Mouse (Mus musculus) adrenal gland, postnatal 25 days (tissue): ENCODE measurements at regions not wholly inside any gene's neighbourhood (a gene's known extent, or its start where the extent isn't known, plus 50 kb on each side); places are given as distances from the start of the nearest gene placed in this dataset.

ENCODE experiments used
- DNase-seq: peaks from one replicate; pipeline ENCODE4 v3.0.0; 2021; ENCODE audit warnings: mixed read lengths

DNA sequence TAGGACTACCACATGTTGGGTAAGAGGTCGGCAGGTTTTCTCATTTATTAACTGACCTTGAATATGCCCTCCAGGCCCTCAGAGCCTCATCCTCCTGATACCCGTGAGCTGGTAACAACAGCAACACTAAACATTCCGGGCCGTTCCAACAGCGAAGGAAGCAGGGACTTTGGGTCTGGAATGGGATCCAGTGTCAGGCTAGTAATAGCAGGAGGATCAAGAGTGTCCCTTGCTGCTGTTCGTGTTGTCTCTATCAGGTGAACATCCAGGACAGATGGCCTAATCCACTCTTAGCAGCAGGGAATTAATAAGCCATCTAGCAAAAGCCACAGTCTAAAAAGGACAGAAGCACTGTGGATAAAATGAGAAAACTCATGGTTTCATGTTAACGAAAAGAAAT, 106.7 kb downstream of the Cpeb2 start:
- DNase-seq: no peak

DNA sequence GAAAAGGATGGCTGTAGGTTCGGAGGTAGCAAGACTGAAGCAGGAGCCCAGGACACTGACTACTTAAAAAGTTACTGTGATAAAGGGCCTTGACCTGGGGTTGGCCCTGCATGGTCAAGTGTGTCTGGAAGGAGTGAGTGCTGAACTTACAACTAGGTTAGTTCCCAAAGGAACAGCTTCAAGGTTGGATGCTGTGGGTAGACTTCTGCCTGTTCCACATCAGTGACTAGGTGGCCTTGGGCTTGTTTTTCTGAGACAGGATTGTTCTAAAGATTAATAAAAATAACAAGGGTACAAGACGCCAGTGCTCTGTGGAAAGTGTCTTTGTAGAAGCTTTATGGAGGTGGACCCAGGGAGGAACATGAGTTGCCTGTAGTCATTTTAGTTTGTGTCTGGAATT, 108.5 kb downstream of the Cpeb2 start:
- no peak for DNase-seq

DNA sequence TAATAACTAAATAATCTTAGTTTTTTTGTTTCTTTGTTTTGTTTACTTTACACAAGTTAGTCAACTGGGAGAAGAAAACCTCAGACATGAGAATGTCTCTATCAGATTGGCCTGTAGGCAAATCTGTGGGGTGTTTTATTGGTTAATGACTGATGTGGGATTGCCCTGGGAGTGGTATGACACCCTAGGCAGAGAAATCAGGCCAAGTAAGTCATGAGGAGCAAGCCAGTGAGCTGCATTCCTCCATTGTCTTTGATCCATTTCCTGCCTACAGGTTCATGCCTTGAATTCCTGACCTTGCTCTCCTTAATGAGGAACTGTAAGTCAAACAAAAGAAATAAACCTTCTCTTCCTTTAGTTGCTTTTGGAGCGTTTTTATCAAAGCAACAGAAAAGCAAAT, 111.5 kb downstream of the Cpeb2 start:
- DNase-seq: no peak

DNA sequence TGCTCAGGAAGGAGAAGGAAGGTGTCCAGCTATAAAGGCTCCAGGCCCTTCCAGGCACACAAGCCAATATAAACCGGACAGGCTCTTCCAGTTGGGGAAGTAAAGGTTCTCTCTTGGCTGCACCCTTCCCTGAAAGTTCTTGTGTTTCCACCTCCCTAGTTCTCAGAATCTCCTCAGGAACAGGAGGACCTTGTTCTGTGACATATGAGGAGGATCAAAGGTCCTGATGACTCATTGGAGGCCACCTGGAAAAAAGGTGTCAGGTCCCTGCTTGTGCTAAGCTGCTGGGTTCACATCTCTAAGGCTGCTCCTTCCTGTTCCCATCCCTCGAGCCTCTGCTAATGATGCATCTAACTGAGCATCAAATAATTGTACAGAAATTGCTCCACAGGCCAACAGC, 118.0 kb downstream of the Cpeb2 start:
- DNase-seq: no peak

DNA sequence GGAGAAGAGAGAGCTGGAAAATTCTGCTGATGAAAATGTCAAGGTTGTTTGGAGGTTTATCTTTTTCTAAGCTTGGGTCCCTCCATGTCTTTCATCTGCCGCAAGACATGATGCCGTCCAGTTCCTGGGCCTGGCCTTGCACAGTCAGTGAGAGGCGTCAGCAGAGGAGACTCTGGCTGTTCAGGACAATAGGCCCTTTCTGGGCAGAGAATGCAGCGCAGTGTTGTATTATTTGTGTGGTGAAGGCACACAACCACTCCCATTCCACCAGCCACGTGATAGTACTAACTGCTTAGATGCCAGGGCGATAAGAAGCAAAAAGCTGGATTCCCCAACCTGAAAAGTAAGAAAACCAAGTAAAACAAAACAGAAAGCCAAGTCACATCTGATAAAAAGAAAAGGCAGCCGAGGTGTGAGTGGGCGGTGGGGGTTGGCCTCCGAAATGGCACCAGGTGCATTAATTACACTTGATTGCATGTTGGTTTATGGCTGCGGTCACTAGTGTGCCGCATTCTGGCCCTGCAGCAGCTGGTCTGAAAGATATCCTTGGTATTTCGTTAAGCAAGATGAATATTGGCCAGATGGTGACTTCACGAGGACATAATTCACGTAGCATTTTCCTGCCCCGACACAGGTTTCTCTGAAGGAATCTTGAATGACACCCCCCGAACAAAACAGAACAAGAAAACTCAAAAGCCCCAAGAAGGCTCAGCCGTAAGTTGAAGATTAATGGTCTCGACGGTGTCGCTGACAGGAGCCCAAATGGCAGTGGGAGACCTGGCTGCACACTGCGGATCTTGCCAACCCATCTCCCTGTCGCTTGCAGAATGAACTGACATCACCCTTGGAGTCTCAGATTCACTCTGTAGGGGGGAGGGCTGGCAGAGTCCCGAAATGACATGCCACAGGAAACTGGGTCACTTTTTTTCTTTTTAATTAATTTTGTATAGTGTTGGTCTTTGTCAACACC, 120.3 kb downstream of the Cpeb2 start:
- peak; percentile 52 for DNase-seq

DNA sequence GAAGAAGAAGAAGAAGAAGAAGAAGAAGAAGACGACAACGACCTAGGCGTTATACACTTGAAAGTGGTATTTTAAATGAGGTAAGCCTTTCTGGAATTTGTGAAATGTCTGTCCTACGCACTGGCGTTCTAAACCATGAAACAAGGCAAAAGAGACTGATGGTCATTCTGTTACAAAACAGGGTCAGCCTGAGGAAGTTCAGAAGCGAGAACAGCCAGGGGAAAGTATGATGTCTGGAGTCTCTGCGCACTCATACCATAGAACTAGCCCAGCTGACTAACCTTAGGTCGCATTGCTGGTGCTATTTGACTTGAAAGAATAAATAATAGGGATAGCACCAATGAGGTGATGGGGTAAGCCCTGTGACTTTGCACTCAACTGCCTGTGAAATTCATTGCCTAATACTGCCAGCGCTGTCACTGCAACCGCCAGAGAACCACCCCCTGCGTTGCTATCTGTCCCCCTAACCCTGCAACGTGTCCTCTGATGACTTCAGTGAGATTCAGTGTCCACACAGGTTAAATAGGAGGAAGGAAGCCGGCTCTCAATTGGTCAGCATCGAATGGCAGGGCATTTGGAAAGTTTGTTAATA, 121.5 kb downstream of the Cpeb2 start:
- DNase-seq: no peak

DNA sequence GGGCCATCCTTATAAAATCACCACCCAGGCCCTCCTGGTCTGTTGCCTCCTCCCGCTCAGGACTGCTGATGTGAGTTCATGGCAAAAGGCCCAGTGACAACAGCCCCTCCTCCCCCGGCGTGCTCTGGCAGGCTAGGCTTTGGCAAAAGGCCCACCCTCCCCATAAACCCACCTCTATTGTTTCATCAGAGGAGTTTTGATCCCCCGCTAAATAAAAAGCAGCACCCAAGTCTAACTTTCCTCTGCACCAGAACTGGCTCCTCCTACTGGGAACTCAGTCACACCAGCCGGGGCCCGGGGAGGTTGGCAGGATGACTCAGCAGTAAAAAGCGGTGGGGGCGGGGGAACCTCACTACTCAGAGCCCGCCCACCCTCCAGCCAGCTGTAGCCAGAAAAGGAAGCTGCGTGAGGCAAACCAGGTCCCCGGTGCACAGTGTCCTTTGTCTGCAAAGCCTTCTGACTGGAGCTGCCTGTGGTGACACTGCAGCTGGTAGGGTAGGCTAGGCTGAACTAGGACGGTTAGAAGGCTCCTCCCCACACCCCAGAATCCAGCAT, 122.1 kb downstream of the Cpeb2 start:
- DNase-seq: peak; percentile 91

DNA sequence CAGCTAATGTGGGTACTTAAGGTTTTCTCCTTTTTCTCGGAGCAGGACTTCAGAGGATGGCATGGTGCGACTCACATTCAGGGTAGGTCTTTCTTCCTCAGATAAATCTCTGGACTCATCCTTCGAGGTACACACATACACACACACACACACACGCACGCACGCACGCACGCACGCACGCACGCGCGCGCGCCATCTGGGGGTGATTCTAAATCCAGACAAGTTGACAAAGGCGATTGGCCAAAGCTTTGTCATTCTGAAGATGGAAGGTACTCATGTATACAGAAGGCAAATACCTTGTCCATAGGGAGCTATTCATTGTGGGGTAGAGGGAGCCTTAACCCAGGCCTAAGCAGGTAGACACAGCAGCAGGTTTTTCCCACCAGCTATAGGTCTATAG, 122.9 kb downstream of the Cpeb2 start:
- no peak for DNase-seq

DNA sequence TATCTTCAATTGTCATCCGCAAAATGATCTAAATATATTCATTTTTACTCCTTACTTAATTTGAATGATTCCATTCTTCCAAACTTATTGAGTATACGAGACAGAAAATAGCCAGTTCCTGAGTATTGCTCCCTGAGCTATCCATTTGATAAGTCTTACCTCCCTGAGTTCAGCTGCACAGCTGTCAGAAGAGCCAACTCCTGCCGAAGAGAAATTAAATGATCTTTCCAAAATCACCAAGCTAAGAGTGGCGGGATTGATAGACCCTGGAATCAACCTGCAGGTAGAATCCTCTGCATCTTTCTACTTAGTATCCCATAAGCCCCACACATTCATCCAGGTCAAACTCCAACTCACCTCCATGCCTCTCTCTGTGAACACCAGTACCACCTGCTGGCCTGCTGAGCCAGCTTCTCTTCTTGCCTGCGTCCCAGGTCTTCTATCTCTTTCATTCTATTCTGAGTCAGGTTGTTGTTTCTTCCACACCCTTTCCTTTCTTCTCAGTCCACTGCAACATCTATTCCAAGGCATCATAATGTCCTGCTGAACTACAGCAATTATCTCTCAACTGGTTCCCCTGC, 124.2 kb downstream of the Cpeb2 start:
- no peak for DNase-seq

DNA sequence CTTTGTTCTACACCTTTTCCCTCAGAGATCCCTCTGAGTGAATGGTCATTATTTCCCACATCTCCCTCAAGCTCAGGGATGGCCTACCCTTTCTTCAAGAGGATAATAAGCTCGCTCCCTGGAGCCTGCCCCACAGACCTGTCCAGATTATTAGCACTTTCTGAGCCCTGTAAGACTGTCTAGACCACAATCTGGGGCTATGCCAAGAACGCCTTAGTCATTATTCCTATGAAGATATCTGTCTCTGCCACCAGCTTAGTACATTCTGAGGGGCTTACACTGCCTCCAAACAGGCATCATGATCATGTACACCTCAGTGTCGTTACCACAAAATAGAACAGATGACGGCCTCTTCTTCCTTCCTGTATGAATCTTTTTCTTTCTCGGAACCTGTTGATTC, 124.9 kb downstream of the Cpeb2 start:
- no peak for DNase-seq

DNA sequence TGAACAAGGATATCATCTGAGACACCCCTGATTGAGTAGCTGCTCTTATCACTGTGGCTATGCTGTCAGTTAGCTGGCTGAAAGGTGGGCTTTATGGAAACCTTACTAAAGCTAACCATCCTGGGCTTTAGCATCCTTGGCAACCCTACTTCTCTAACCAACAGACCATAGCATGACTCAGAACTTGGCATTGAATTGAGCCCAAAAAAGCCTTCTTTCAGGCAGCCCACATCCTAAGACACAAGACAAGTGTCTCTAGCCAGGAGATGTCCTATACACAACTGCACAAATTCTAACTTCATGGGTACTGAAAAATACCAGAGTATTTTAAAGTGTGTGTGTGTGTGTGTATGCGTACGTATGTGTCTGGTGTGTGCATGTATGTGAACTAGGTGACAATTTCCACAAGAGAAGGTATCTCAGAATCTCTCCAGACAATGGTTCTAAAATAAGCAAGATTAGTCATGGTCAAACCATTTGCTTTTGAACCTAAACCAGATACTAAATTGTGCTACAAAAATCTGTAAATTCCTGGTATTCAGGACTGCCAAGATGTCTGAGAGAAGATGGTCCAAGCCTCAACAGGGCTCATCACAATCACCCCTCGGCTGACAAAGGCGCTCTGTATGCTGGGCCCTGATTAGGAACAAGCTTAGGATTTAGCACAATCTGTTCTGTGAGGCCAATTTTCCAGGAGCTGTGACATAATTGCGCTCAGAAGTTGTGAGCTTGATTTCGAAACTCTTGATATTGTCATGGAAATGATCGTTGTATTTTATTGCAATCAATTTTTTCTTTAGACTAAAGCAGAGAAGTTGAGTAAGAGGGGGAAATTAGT, 126.2 kb downstream of the Cpeb2 start:
- DNase-seq: no peak

DNA sequence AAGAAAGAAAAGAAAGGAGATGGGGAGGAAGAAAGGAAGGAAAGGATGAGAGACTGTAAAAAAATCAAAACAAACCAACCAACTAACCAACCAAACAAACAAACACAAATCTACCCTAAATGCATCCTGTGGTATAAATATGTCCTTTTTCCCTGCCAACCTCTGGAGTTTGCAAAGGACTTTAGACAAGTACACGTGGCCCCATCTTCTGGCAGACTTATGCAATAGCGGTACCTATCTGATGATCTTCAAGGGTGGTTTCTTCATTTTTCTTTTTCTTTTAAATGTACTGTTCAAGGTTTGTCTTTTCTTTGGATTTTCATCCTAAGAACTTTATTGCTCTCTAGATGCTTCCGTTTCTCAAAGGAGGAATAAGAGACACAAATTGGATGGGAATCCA, 127.3 kb downstream of the Cpeb2 start:
- DNase-seq: peak; percentile 28

DNA sequence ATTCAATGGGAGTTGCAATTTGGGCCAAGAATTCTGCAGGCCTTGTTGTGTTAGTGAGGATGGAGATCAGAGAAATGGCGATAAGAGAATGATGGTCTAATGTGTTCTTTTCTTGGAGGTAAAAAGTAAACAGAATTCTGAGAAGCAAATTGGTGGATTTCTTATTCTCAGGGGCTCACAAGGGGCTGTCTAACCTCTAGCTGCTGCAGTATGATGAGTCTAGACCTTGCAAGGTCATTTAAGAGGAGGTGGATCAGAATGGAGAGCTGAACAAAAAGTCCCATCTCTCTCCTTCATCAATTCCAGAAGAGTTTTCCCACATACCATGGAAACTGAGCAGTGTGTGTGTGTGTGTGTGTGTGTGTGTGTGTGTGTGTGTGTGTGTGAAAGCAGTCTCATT, 128.1 kb downstream of the Cpeb2 start:
- DNase-seq: no peak

DNA sequence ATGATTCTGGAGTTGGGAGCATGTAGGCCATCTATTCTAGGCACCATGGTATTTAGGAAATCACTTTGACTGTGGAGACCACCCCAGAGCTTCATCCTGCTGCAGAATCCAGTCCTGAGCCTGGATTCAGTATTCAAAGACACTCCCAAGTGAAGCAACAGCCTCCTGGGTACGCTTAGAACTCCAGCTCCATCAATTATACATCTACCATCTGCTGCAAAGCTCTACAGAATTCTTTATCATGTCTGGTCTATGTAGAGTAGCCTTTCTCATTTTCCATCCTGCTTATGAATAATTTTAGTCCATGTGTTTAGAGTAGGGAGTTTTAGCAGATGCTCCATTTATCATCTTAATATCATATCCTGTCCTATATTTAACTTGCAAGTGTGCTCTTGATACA, 139.4 kb downstream of the Cpeb2 start:
- no peak for DNase-seq

DNA sequence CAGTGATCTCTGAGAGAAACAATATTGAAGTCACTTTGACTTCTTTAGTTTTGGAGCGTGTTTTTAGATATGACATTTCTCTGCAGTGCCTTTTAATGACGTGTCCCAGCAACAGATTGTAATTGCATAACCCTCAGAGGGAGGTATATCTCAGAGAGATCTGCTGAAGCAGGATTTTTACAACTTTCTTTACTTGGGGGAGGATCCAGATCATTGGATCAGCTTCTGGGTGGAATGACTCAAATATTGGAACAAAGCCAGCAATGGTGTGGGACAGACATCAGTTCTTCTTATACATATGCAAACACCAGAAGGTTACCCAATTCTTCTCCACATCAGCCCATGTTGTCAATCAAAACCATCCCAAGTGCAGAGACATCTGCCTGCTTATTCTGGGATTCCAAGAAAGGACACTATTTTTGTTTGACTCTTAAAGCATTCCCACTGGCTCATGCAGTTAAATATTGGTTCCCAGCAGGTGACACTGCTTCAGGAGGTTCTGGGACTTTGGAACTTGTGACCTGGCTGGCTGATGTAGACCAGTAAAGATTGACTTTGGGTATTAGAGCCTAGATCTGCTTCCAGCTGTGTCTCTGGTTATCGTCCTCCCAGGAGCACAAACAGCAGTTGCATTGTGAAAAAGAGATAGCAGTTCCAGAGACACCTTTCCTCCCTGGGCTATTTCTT, 130.5 kb upstream of the C1qtnf7 start:
- DNase-seq: no peak

DNA sequence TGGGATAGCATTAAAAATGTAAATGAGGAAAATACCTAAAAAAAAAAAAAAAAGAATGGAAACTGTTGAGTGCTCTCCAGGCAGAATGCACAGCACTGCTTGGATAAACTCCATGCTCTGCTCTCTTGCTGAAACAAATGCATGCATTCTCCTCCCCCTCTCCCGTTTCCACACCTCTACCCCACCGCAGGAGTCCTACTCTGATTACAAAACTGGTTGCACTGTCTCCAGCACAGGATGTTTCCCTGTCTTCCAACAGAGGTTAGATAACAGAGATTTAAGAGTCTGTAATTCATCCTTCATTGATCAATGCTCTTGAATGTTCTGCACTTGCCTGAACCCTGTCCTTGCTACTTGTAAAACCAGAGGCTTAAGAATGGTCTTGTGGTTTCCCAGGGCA, 124.3 kb upstream of the C1qtnf7 start:
- DNase-seq: no peak

DNA sequence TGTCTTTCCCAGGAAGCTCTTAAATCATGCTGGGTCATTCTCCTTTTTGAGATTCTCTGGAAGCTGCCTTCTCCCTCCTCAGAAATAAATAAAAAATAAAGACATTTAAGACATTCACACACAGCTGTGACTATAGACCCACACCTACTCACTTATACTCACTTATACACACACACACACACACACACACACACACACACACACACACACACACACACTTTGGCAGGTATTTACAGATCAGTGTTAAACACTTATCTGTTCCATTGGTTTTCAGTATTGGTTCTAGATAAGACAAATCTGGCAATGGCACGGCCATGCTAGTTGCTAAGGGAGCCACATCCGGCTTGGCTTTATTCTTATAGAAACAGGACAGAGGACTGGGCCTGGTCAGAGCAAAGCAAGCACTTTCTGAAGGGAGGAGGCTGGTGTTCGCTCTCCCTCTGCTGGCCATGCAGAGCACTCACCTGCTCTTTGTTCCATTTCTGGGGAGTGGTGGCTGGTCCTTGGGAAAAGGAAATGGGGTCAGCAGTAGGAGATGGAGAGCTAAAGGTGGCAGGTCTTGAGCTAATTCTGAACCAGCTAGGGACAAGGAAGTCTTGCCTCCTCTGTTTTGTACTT, 123.8 kb upstream of the C1qtnf7 start:
- peak; percentile 38 for DNase-seq

DNA sequence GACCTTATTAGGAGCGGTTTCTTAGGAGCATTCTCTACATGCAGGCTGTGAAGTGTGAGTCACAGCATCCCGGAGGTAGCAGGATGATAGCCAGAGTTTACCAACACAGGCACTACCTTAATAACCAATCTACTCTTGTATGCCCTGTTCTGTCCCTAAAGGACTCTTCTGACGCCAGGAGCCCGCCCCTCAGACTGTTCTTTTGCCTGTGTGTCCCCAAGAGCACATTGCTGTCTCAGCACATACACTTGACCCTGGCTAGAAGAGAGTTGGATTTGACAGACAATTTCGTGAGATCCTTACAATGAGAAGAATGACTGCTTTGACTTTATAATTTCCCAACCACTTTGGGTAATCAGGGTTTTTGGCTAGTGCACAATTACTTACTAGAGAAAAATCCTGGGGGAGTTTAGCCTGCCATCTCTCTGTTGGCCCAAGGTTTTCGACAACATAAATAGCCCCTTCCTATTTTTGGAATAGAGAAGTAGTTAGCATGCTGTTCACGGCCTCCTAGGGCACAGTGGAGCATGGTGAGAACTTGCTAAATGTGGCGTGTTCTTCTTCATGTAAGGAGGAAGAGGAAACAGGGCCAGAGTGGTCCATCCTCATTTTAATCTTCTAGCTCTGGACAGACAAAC, 122.3 kb upstream of the C1qtnf7 start:
- no peak for DNase-seq

DNA sequence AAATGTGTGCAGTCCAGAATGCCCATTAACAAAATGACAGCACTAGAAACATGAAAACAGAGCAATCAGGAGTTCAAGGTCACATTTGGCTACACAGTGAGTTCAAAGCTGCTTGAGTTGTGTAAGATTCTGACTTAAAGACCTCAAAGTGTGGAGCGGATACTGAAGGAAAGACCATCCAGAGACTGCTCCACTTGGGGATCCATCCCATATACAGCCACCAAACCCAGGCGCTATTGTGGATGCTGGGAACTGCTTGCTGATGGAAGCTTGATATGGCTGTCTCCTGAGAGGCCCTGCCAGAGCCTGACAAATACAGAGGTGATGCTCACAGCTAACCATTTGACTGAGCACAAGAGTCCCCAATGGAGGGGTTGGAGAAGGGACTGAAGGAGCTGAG, 98.1 kb upstream of the C1qtnf7 start:
- no peak for DNase-seq

DNA sequence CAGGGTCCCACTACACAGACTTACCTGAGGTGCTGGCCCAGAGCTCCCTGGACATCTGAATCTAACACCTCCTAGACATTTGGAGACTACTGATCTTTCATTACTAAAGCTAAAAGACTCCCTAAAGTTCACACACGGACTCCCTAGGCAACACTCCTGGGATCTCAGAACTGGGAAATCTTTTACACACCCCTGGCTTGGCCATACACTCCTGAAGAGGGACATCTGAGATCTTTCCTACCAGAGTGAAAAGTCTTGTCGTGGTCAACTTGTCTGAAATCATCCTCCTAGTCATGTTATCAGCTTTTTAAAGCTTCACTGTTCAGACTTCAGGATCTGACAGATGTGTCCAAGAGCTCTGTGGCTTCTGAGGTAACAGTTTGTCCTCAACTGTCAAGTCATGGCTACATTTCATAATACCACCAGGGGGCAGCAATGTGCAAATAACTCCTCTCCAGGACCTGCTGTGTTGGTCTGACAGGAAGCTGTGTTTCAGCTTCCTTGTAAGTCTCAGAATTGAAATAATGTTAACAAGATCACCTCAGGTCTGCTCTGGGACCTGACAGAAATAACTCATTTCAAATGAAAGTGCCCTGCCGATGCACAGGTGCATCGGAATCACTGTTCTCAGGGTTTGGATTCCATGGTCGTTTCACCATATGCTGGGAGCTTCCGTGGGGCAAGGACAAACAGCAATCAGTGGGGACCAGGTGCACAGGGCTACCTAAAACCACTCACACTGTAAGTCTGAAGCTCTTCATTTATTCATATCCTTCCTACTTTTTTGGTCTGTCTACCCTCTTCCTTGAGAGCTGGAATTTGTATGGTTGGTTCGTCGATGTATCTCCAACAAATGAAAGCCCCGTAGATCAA, 92.3 kb upstream of the C1qtnf7 start:
- peak; percentile 46 for DNase-seq
